Mouse (Mus musculus) liver, embryonic 13.5 days (tissue): ENCODE measurements around the gene Spop. TPM values are rescaled to one million over a fixed set of nuclear protein-coding genes. Genes with fewer than 3 reads are reported as not detected.

ENCODE experiments used
- ATAC-seq: fragments of 200-750 bp; cut with Nextera tagmentation; 2 replicates; pipeline ENCODE4 v1.8.0; 2017; ENCODE audit warnings: low read depth, mild to moderate bottlenecking, moderate number of reproducible peaks, moderate library complexity
- DNase-seq: peaks from one replicate; pipeline ENCODE4 v3.0.0; 2022
- H3K27ac ChIP-seq: fragments of 300-500 bp; sonication (generic); 2 replicates; pipeline ENCODE4 v1.5.1; 2015; ENCODE audit warnings: moderate library complexity, mild to moderate bottlenecking, inconsistent platforms
- H3K27me3 ChIP-seq: fragments of 300-500 bp; sonication (generic); 2 replicates; pipeline ENCODE4 v1.6.1; 2015; ENCODE audit warnings: mild to moderate bottlenecking, inconsistent platforms
- H3K36me3 ChIP-seq: fragments of 300-500 bp; sonication (generic); 2 replicates; pipeline ENCODE4 v1.6.1; 2015; ENCODE audit warnings: mild to moderate bottlenecking, inconsistent platforms
- H3K4me1 ChIP-seq: fragments of 300-500 bp; sonication (generic); replicated peaks from 2 replicates; pipeline ENCODE4 v1.6.1; 2015; ENCODE audit warnings: inconsistent platforms
- H3K4me2 ChIP-seq: fragments of 300-500 bp; sonication (generic); 2 replicates; pipeline ENCODE4 v1.6.1; 2015; ENCODE audit warnings: inconsistent platforms, mild to moderate bottlenecking, moderate library complexity
- H3K4me3 ChIP-seq: fragments of 300-500 bp; sonication (generic); replicated peaks from 2 replicates; pipeline ENCODE4 v1.5.1; 2015; ENCODE audit warnings: mild to moderate bottlenecking, inconsistent platforms
- H3K9ac ChIP-seq: fragments of 300-500 bp; sonication (generic); 2 replicates; pipeline ENCODE4 v1.6.1; 2015; ENCODE audit warnings: mild to moderate bottlenecking, inconsistent platforms
- H3K9me3 ChIP-seq: fragments of 300-500 bp; sonication (generic); replicated peaks from 2 replicates; pipeline ENCODE4 v1.6.1; 2016; ENCODE audit warnings: inconsistent platforms
- WGBS: fragments of 180-500 bp; shearing (Covaris S2); methylation state at CpG from one replicate; pipeline ENCODE4 v1.1.7; 2015; ENCODE audit not compliant: insufficient replicate concordance; 5-methylcytosine and 5-hydroxymethylcytosine counted together
- polyA plus RNA-seq: library from polyadenylated mRNA; unstranded; fragments of >200 nt; fragmentation: Nextera tagmentation; extraction: Ambion mirVana; gene quantifications from 2 replicates; pipeline ENCODE4 v1.2.1, GENCODE M21; 2015

Spop gene
- polyA plus RNA-seq, 1 experiment from 2014 or later: 81.9 TPM

DNA sequence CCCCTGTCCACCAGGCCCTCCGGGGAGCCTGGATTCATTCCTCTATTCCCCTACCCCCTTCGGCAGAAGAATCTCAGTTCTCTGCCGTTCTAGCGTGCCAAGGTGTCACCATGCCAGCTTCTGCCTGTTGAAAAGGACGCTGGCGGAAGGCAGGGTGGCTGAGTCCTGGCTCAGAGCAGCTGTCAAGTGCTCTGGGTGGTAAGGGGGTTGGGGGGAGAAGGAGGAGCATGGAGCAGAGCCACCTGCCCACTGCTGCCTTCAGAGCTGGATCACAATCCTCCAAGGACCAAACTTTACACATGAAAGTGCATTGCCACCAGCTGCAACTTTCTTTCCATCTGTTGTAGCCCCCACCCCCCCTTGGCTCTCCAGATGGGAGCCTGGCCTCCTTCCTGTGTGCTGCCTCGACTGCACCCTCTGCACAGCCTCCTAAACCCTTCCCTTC lies 21.6 kb upstream of the Spop start:
- H3K36me3 ChIP-seq: peaks cover 53% of the 10 kb centered on the region
- DNase-seq: no peak

DNA sequence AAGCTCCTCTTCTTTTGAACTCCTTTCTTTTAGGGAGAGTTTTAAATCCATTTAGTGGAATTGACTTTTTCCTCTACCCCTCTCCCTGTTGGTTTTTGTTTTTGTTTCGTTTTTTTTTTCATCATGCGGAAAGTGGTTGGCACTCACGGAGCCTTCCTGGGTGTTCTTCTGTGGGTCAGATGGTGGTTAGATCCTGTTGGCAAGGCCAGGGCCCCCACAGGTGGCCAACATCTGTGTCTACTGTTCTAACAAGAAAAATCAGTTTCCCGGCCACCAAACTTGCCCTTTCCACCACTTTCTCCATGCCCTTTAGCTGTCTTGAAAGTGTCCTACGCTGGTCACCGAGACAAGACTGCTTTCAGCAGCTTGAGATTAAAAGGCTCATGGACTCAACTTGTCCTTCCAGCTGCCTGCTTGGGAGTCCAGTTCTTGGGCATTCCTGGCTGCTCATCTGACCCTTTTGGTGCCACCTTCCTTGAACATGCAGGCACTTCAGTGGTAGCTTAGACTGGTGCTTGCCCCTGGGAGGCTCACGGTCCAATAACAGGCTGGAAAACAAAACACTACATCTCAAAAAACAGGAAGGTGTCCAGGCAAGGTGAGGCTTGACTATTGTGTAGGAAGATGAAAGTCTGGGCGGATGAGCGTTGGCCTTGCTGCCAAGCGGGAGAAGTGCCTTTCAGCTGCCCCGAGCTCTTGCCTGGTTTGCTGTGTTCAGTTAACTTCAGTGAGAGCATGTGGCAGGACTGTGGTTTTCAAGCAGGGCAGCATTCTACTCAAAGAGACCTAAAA lies 21.0 kb upstream of the Spop start:
- 75% methylated on average over 11 of the region's 11 CpGs for WGBS
- H3K36me3 ChIP-seq: peaks cover 46% of the 10 kb centered on the region
- no peaks in the 10 kb centered on the region for H3K9me3 ChIP-seq
- H3K27me3 ChIP-seq: no peaks in the 10 kb centered on the region; the same call in 1 of the 2 replicates
- DNase-seq (no peak), ATAC-seq (no peak)
- no peaks in the 10 kb centered on the region for H3K4me1 ChIP-seq
- no peak overlapping the region for H3K27ac ChIP-seq
- no peak overlapping the region for H3K9ac ChIP-seq
- H3K4me3 ChIP-seq: no peak overlapping the region
- H3K4me2 ChIP-seq: no peak overlapping the region

More for the DNA sequence above, 21.6 kb upstream of the Spop start:
- peaks cover 2% of the 10 kb centered on the region for H3K4me1 ChIP-seq
- no peak overlapping the region for H3K4me2 ChIP-seq
- H3K27me3 ChIP-seq: no peaks in the 10 kb centered on the region
- H3K9me3 ChIP-seq: no peaks in the 10 kb centered on the region
- ATAC-seq: no peak
- no peak overlapping the region for H3K9ac ChIP-seq
- H3K4me3 ChIP-seq: no peak overlapping the region
- H3K27ac ChIP-seq: no peak overlapping the region
- 67% methylated on average over 7 of the region's 7 CpGs for WGBS

DNA sequence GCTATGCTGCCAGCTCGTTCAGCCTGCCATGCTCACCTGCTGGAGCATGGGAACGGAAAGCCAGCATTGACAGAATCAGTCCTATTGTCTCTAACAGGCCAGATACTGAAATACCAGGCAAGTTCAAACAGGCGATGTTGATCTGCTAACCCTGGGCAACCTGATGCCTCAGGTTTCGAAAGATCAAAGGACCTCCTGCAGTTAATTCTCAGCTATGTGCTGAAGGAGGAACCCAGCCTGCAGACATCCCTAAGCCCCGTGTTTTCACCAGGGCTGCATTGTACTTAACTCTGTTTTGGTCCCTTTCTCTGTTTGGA lies 20.4 kb upstream of the Spop start:
- peaks cover 41% of the 10 kb centered on the region for H3K36me3 ChIP-seq
- H3K9me3 ChIP-seq: no peaks in the 10 kb centered on the region
- DNase-seq (no peak), ATAC-seq (no peak)
- H3K4me1 ChIP-seq: no peaks in the 10 kb centered on the region
- H3K9ac ChIP-seq: no peak overlapping the region
- H3K4me2 ChIP-seq: no peak overlapping the region
- H3K4me3 ChIP-seq: no peak overlapping the region
- WGBS: 51% methylated on average over 5 of the region's 5 CpGs
- peaks cover under 1% of the 10 kb centered on the region; the same call in 1 of the 2 replicates for H3K27me3 ChIP-seq
- H3K27ac ChIP-seq: no peak overlapping the region

DNA sequence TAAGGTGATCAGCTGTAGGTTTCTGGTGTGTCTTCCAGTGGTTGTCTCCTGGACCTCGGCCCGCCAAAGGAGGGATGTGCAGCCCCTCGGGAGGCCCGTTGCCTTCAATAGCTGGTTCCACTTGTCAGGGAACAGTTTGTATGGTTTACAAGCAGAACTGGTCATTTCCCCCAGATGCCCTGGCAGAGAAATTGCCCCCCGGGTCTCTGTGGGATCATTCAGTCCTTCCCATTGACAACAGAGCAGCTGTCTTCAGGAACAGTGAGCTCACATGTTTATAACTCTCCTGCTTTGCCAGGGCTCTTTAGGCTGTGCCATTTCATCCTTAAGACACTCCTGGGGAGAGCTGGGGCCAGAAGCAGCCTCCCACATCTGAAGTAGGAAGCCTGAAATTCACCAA lies 19.8 kb upstream of the Spop start:
- ATAC-seq (no peak), DNase-seq (no peak)
- no peak overlapping the region for H3K4me2 ChIP-seq
- no peak overlapping the region for H3K4me3 ChIP-seq
- peaks cover 34% of the 10 kb centered on the region for H3K36me3 ChIP-seq
- H3K27ac ChIP-seq: no peak overlapping the region
- peaks cover 7% of the 10 kb centered on the region; the same call in 1 of the 2 replicates for H3K27me3 ChIP-seq
- 57% methylated on average over 5 of the region's 5 CpGs for WGBS
- H3K4me1 ChIP-seq: no peaks in the 10 kb centered on the region
- H3K9ac ChIP-seq: no peak overlapping the region
- no peaks in the 10 kb centered on the region for H3K9me3 ChIP-seq

DNA sequence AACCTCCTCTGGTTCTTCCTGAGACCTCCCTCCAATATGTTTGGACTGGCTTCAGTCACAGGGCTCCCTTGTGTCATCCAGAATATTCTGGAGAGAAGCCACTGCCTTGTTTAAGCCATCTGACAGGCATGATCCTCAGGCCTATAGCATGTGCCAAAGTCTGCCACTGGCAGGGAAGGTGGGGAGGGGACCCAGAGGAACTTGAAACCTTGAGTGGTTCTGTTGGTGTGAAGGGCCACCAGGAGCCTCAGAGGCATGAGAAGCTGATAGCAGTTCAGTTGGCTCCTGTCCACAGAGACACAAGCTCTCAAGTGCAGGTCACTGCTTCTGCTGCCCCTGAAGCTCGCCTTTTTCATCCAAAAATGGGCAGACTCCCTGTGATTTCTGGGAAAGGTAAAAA lies 17.3 kb upstream of the Spop start:
- Histone ChIP-seq H3K4me2 (no peak overlapping the region), H3K4me1 (no peaks in the 10 kb centered on the region), H3K9me3 (no peaks in the 10 kb centered on the region), H3K4me3 (no peak overlapping the region), H3K27ac (no peak overlapping the region), H3K9ac (no peak overlapping the region), H3K27me3 (peaks cover 30% of the 10 kb centered on the region), H3K36me3 (peaks cover 10% of the 10 kb centered on the region)
- 30% methylated on average over 1 of the region's 1 CpGs for WGBS
- no peak for DNase-seq
- no peak for ATAC-seq

DNA sequence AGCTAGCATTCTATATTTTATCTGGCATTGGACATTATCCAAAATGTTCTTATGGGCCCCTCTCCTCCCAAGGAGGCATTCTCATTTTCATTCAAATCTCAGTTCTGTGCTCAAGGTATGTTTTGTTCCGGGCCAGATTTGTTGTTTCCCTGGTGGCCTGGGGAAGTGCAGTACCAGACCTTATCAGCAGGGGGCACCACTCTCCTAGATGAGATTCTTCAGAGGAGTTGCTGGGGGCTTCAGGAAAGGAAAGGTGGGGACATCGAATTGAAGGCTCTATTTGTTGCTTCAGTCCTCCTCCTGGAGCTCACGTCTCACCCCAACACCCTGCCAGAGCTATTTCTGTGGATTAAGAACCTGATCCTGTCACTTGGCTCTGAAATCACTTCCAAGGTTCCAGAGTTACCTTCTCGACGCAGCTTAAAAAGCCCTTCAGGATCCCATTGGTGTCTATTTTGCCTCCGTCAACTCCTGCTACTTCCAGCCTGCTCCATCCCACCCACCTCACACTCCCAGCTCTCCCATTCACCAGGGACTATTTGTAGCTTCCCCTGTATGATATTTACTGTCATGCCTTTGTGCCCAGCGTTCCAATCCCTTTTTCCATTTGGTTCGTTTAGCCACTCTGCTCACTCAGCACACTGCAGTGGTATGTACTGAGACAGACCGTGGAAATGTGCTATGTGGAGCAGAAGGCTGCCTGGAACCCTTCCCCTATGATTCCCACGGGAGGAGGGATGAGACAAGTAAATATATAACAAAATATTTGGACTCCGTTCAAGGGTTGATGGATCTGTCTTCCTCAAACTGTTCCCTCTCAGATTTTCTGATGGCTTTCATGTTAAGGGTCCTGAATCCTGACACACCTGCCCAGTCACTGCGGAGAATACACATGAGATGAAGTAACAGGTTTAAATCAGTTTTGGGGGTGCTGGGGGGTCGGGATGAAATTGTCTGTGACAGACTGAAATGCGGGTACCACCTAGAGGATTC lies 15.7 kb upstream of the Spop start:
- Histone ChIP-seq H3K9me3 (no peaks in the 10 kb centered on the region), H3K27me3 (peaks cover 37% of the 10 kb centered on the region), H3K4me1 (no peaks in the 10 kb centered on the region), H3K9ac (no peak overlapping the region), H3K4me2 (no peak overlapping the region), H3K36me3 (no peaks in the 10 kb centered on the region), H3K4me3 (no peak overlapping the region), H3K27ac (no peak overlapping the region)
- ATAC-seq (no peak), DNase-seq (peak; percentile 22)
- WGBS: 50% methylated on average over 14 of the region's 14 CpGs

DNA sequence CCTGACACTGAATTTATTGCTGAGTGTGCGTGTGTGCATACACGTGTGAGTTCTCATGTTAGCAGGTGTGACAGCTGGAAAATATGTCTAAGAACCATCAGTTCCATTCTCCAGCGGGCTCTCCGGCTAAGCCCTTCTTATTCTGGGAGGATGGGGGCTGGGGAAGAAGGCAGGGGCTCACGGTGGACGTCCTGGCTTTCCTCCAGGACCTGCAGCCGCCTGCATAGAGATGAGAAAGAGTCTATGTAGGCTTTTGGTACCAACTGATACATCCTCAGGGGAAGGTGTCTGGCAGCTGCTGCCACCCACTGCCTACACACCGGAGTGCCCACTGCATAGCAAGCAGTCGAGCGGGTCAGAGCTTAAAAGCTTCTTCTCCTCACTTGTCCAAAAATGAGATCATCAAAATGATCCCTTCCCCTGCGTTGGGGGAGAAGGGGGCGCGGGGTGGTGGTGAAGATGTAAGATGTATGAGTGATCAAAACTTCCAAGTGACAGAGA lies 14.3 kb upstream of the Spop start:
- Histone ChIP-seq H3K27ac (no peak overlapping the region), H3K4me3 (no peak overlapping the region), H3K4me2 (no peak overlapping the region), H3K4me1 (no peaks in the 10 kb centered on the region), H3K9ac (no peak overlapping the region), H3K9me3 (no peaks in the 10 kb centered on the region), H3K27me3 (peaks cover 41% of the 10 kb centered on the region), H3K36me3 (no peaks in the 10 kb centered on the region)
- DNase-seq: no peak
- no peak for ATAC-seq
- 66% methylated on average over 13 of the region's 13 CpGs for WGBS

DNA sequence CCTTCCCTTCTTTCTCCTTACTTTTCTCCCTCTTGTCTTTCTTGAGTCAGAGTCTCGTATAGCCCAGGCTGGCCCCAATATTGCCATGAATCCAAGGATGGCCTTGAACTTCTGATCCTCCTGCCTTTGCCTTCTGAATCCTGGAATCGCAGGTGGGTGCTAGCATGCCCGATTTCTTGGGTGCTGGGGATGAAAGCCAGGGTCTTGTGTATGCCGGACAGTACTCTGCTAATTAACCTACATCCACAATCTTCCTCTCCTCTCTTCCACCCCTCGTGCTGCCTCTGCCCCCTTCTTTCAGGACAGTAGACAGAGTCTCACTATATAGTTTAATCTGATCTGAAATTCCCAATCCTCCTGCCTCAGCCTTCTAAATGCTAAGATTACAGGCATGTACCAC lies 12.3 kb upstream of the Spop start:
- peaks cover 41% of the 10 kb centered on the region for H3K27me3 ChIP-seq
- no peaks in the 10 kb centered on the region for H3K4me1 ChIP-seq
- H3K9me3 ChIP-seq: no peaks in the 10 kb centered on the region
- WGBS: 68% methylated on average over 5 of the region's 5 CpGs
- H3K4me2 ChIP-seq: no peak overlapping the region
- H3K9ac ChIP-seq: no peak overlapping the region
- H3K4me3 ChIP-seq: no peak overlapping the region
- no peaks in the 10 kb centered on the region for H3K36me3 ChIP-seq
- DNase-seq (no peak), ATAC-seq (no peak)
- H3K27ac ChIP-seq: no peak overlapping the region

DNA sequence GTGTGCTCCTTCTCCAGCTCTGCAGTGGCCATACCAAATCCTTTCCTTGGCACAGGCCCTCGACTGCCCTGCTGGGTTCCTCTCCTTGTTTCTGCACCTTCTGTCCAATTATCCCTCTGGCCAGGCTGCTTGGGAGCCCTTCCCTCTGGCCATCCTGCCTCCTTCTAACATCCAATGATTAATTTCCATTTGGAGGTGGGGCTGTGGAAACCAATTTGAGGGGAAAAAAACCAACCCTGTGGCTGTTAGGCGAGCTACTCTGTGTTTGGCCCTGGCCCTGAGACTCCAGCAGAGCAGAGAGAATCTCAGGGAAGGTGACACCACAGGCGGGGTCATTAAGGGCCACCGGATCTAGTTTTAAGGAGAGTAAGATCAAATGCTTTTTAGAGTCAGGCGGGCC lies 11.7 kb upstream of the Spop start:
- ATAC-seq: no peak
- Histone ChIP-seq H3K9me3 (no peaks in the 10 kb centered on the region), H3K27ac (no peak overlapping the region)

DNA sequence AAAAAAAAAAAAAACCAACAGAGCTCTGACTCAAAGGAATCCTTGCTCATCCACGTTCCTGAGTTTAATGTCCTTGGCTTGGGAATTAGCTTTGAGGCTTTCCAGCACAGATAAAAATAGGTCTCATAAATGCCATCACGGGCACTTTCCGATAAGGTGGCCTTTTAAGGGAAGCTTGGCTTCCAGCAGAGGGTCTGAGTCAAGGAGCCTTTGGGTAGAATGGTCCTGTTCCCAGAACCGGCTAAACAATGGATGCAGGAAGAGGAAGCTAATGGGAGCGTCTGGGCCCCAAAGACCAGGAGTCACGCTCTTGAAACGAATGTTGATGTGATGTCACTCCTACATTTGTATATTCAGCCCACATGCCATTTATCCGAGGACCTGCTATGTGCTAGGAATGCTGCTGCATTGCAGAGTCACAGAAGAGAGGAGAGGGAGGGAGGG lies 11.2 kb upstream of the Spop start:
- Histone ChIP-seq H3K4me2 (no peak overlapping the region), H3K4me1 (no peaks in the 10 kb centered on the region), H3K9me3 (no peaks in the 10 kb centered on the region), H3K27ac (no peak overlapping the region), H3K27me3 (peaks cover 41% of the 10 kb centered on the region), H3K36me3 (no peaks in the 10 kb centered on the region), H3K4me3 (no peak overlapping the region), H3K9ac (no peak overlapping the region)
- DNase-seq (no peak), ATAC-seq (no peak)
- WGBS: 29% methylated on average over 8 of the region's 8 CpGs

More for the DNA sequence above, 11.7 kb upstream of the Spop start:
- Histone ChIP-seq H3K36me3 (no peaks in the 10 kb centered on the region), H3K4me2 (no peak overlapping the region), H3K9ac (no peak overlapping the region), H3K4me3 (no peak overlapping the region), H3K27me3 (peaks cover 41% of the 10 kb centered on the region), H3K4me1 (no peaks in the 10 kb centered on the region)
- DNase-seq: no peak
- 38% methylated on average over 5 of the region's 5 CpGs for WGBS
